Comparison of ENCODE assay signal across 9 mouse cellular contexts in the genomic region with DNA sequence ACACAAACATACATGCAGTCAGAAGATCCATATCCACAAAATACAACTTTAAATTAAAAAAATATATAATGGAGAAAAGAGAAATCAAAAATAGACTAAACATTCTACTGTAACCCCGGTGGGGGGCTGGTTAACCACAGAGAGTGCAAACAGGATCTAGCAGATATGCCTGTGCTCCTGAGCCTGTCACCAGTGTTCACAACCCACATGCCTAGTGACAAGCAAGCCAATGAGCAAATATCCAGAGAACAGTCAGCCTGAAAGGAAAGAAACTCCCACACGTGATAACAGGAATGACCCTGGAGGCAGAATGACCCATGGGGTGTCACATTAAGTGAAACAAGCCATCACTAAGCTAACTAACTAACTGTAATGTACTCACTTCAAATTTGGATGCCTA.
"Had no signal": no experiment of that assay in that cellular context is flagged by ENCODE, and none has a peak within 500 bp of the region (broad histone marks: within the 10 kb centered on the region; RNA-seq: fewer than 3 reads in every experiment).

No protein-coding gene starts in this region.

- DNase-seq: kidney, adult 8-10 months; kidney, postnatal 25 days; layer of hippocampus, adult 9-11 months; layer of hippocampus, postnatal 36 days; liver; liver, embryonic 13.5 days; liver, postnatal 0 days; lung, postnatal 14 days had no signal

- ATAC-seq: liver, postnatal 0 days; midbrain, embryonic 15.5 days had no signal
